Mouse (Mus musculus): ENCODE data around the gene Cmss1. TPM values are rescaled to one million over a fixed set of nuclear protein-coding genes. Genes with fewer than 3 reads are reported as not detected.

The Cmss1 gene
- 56.3 and 67.3 TPM in 2 replicates for polyA plus RNA-seq (2016; fragmentation: Nextera tagmentation; extraction: Ambion mirVana)

DNA sequence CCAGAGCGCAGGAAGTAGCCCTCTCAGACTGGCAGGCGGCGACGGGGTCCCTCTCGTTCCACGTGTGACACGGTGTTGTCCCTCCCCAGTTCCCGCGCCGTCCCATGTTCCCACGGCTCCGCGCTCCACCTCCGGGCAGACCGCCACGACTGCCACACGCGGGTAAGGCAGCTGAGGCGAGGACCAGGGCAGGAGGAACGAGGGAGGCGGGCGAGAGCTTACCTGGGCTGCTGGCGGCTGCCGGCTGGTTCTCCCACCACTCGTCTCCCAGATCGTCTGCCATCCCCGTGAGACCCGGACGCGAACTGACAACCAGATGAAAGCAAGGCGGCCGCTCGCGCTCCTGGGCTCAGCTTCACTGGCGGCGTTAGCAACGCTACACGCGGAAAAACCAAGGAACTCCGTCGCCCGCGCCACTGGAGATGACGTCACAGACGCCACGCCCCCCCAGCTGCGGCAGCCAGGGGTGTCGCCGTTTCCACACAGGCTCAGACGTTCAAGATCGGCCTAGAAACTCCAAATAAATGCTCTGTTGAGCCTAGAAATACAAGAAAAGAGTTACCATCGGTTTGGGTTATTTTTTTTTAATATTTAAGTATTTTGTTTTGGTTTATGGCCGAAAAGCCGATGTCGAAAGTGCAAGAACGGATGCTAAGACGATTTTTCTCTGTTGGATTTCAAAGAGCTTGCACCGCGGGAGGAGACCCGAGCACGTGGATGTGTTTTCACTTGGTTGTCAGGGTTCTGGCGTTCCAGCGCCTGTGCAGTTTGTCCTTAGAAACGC, at the start of gene Cmss1:
Gene Cmss1 (minus strand): TSS at position 421 of the 784 bp plus-strand sequence.
- WGBS: under 1% methylated on average over 64 of the region's 64 CpGs
- Histone ChIP-seq H3K4me3 (peak within 1 kb of the TSS; percentile 95), H3K27me3 (ENCODE audit: low read depth, poor library complexity, severe bottlenecking) (no peaks in the 10 kb centered on the region), H3K36me3 (no peaks in the 10 kb centered on the region), H3K4me1 (peaks cover 19% of the 10 kb centered on the region), H3K27ac (replicated peaks) (peak within 1 kb of the TSS; percentile 93), H3K9me3 (replicated peaks) (no peaks in the 10 kb centered on the region)
- peak; percentile 88 for DNase-seq (ENCODE audit: low spot score)

DNA sequence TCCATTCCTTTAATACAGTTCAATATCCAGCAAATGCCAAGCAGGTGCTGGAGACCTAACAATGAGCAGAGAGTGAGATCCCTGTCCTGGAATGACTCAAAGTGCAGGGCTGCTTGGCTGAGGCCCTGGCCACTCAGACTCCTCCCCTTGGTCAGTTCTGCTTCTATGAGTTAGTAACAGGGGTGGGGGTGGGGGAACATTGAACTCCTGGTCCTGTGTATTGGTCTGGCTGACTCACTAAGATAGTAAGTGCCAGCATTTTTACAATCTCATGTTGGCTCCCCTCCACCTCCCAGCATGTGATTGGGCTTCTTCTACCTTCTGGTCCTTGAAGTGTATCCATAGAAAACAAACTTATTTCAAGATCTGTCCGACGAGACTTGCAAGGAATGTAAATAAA, 43.2 kb upstream of the Cmss1 start:
- no peak for DNase-seq (ENCODE audit: low spot score)
- no peaks in the 10 kb centered on the region for H3K4me1 ChIP-seq
- H3K9me3 ChIP-seq (replicated peaks): no peaks in the 10 kb centered on the region
- no peaks in the 10 kb centered on the region for H3K36me3 ChIP-seq
- WGBS: 69% methylated on average over 2 of the region's 2 CpGs
- no peak overlapping the region for H3K4me3 ChIP-seq
- H3K27ac ChIP-seq (replicated peaks): no peak overlapping the region
- no peaks in the 10 kb centered on the region for H3K27me3 ChIP-seq (ENCODE audit: low read depth, poor library complexity, severe bottlenecking)

GRCm38 (mm10) chr16:57641346-57641885, 34.8 kb upstream of the Cmss1 start:
- Histone ChIP-seq H3K9me3 (replicated peaks) (no peaks in the 10 kb centered on the region), H3K4me1 (no peaks in the 10 kb centered on the region), H3K27ac (replicated peaks) (no peak overlapping the region), H3K4me3 (no peak overlapping the region), H3K27me3 (ENCODE audit: low read depth, poor library complexity, severe bottlenecking) (no peaks in the 10 kb centered on the region), H3K36me3 (no peaks in the 10 kb centered on the region)
- no peak for DNase-seq (ENCODE audit: low spot score)
- 84% methylated on average over 10 of the region's 10 CpGs for WGBS

DNA sequence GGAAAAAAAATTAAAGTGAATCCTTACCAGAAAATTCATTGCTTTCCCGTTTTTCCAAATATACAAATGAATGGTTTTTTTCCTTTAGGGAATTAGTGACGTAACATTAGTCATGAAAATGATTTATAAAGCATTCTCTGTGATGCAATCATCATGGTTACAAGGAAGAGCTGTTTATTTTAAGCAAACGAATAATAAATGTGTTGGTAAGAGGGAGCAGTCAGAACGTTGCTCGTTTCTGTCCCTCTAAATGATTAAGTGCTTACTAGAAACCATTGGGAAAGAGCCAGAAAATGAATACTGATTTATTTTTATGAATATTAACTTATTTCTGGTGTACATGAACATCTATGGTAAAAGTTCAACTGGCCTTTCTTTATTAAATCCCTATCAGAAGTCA, 28.1 kb upstream of the Cmss1 start:
- DNase-seq (ENCODE audit: low spot score): no peak
- no peaks in the 10 kb centered on the region for H3K27me3 ChIP-seq (ENCODE audit: low read depth, poor library complexity, severe bottlenecking)
- H3K36me3 ChIP-seq: no peaks in the 10 kb centered on the region
- H3K4me3 ChIP-seq: no peak overlapping the region
- no peaks in the 10 kb centered on the region for H3K9me3 ChIP-seq (replicated peaks)
- H3K4me1 ChIP-seq: no peaks in the 10 kb centered on the region
- no peak overlapping the region for H3K27ac ChIP-seq (replicated peaks)
- 77% methylated on average over 5 of the region's 5 CpGs for WGBS

- 14% methylated on average over 6 of the region's 6 CpGs for WGBS
- no peak overlapping the region for H3K4me3 ChIP-seq
- H3K9me3 ChIP-seq (replicated peaks): no peaks in the 10 kb centered on the region
- no peaks in the 10 kb centered on the region for H3K36me3 ChIP-seq
- no peak overlapping the region for H3K27ac ChIP-seq (replicated peaks)
- H3K27me3 ChIP-seq (ENCODE audit: low read depth, poor library complexity, severe bottlenecking): no peaks in the 10 kb centered on the region
- H3K4me1 ChIP-seq: no peaks in the 10 kb centered on the region
- DNase-seq (ENCODE audit: low spot score): peak; percentile 58
Measured at GRCm38 (mm10) chr16:57634191-57634590, 27.5 kb upstream of the Cmss1 start.

GRCm38 (mm10) chr16:57611768-57612167, 5.1 kb upstream of the Cmss1 start:
- Histone ChIP-seq H3K27ac (replicated peaks) (no peak overlapping the region), H3K27me3 (ENCODE audit: low read depth, poor library complexity, severe bottlenecking) (no peaks in the 10 kb centered on the region), H3K4me1 (peaks cover 5% of the 10 kb centered on the region), H3K4me3 (no peak overlapping the region), H3K9me3 (replicated peaks) (no peaks in the 10 kb centered on the region), H3K36me3 (no peaks in the 10 kb centered on the region)
- peak; percentile 16 for DNase-seq (ENCODE audit: low spot score)
- WGBS: 5% methylated on average over 1 of the region's 1 CpGs

DNA sequence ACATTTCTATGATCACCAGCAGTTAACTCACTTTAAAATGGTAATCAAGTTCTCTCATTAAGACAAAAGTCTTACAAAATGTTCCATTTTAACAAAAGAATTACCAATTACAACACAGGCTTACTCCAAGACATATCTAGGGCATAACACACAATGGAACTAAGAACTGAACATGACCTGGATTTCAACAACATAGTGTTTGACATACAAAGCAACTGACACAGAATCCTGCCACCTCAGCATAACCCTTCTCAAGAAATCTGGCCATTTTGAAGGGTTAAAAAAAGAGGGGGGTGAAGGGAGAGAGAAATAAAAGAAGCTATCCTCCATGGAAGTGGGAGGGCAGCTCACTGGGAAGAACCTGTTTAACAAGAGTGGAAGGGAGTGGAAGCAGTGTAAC, 5.6 kb downstream of the Cmss1 start:
- Histone ChIP-seq H3K27me3 (ENCODE audit: low read depth, poor library complexity, severe bottlenecking) (no peaks in the 10 kb centered on the region), H3K36me3 (no peaks in the 10 kb centered on the region), H3K27ac (replicated peaks) (no peak overlapping the region), H3K4me3 (no peak overlapping the region), H3K4me1 (peaks cover 11% of the 10 kb centered on the region), H3K9me3 (replicated peaks) (no peaks in the 10 kb centered on the region)
- no peak for DNase-seq (ENCODE audit: low spot score)

- Histone ChIP-seq H3K27me3 (ENCODE audit: low read depth, poor library complexity, severe bottlenecking) (no peaks in the 10 kb centered on the region), H3K4me1 (no peaks in the 10 kb centered on the region), H3K4me3 (no peak overlapping the region), H3K36me3 (no peaks in the 10 kb centered on the region), H3K9me3 (replicated peaks) (no peaks in the 10 kb centered on the region), H3K27ac (replicated peaks) (no peak overlapping the region)
- 91% methylated on average over 4 of the region's 4 CpGs for WGBS
- DNase-seq (ENCODE audit: low spot score): no peak
Measured at GRCm38 (mm10) chr16:57597295-57597957, 9.2 kb downstream of the Cmss1 start.

- no peaks in the 10 kb centered on the region for H3K4me1 ChIP-seq
- H3K27ac ChIP-seq (replicated peaks): no peak overlapping the region
- DNase-seq (ENCODE audit: low spot score): no peak
- no peaks in the 10 kb centered on the region for H3K36me3 ChIP-seq
- H3K4me3 ChIP-seq: no peak overlapping the region
- no peaks in the 10 kb centered on the region for H3K27me3 ChIP-seq (ENCODE audit: low read depth, poor library complexity, severe bottlenecking)
- no peaks in the 10 kb centered on the region for H3K9me3 ChIP-seq (replicated peaks)
- 47% methylated on average over 7 of the region's 7 CpGs for WGBS
Measured at GRCm38 (mm10) chr16:57593422-57594157, 13.1 kb downstream of the Cmss1 start.

GRCm38 (mm10) chr16:57585201-57585600, 21.5 kb downstream of the Cmss1 start:
- DNase-seq (ENCODE audit: low spot score): no peak
- Histone ChIP-seq H3K9me3 (replicated peaks) (no peaks in the 10 kb centered on the region), H3K4me1 (no peaks in the 10 kb centered on the region), H3K27ac (replicated peaks) (no peak overlapping the region), H3K27me3 (ENCODE audit: low read depth, poor library complexity, severe bottlenecking) (no peaks in the 10 kb centered on the region), H3K4me3 (no peak overlapping the region), H3K36me3 (no peaks in the 10 kb centered on the region)
- 78% methylated on average over 3 of the region's 3 CpGs for WGBS

- Histone ChIP-seq H3K4me1 (no peaks in the 10 kb centered on the region), H3K4me3 (no peak overlapping the region), H3K36me3 (no peaks in the 10 kb centered on the region), H3K27ac (replicated peaks) (no peak overlapping the region), H3K27me3 (ENCODE audit: low read depth, poor library complexity, severe bottlenecking) (no peaks in the 10 kb centered on the region), H3K9me3 (replicated peaks) (no peaks in the 10 kb centered on the region)
- no peak for DNase-seq (ENCODE audit: low spot score)
- 88% methylated on average over 2 of the region's 2 CpGs for WGBS
Measured at GRCm38 (mm10) chr16:57582008-57582407, 24.7 kb downstream of the Cmss1 start.

DNA sequence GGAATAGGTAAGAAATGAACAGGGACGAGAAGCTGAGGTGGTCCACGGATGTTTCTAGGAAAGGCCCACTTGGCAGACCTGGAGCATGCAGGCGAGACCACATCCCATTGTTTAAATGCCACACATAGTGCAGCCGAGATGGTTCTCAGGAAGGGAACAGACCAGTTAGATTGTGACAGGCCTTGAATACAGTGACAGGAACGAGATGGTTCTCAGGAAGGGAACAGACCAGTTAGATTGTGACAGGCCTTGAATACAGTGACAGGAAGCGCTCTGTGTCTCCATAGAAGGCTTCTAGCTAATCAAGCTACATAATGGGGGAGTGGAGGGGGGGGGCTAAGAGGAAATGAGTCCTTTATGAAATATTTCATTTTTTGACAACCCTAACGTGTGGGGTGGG, 26.6 kb downstream of the Cmss1 start:
- no peak overlapping the region for H3K4me3 ChIP-seq
- H3K27ac ChIP-seq (replicated peaks): no peak overlapping the region
- no peaks in the 10 kb centered on the region for H3K4me1 ChIP-seq
- H3K36me3 ChIP-seq: no peaks in the 10 kb centered on the region
- no peaks in the 10 kb centered on the region for H3K9me3 ChIP-seq (replicated peaks)
- 75% methylated on average over 7 of the region's 7 CpGs for WGBS
- H3K27me3 ChIP-seq (ENCODE audit: low read depth, poor library complexity, severe bottlenecking): no peaks in the 10 kb centered on the region
- DNase-seq (ENCODE audit: low spot score): no peak

Data from midbrain, embryonic 10.5 days (tissue).